Mouse (Mus musculus) erythroblast, embryonic 14.5 days (primary cell): ENCODE measurements around the gene Smo.
"Not testable (repeated sequence)": the region's sequence is repeated elsewhere in the genome, so short reads cannot be mapped to it uniquely, and the experiment has no call there.

Experiments
- GATA1 ChIP-seq: IDR thresholded peaks from 2 replicates; pipeline ENCODE4 v1.6.1; 2012; ENCODE audit warnings: low read length, inconsistent platforms, mixed read lengths
- TAL1 ChIP-seq: IDR thresholded peaks from 3 replicates; pipeline ENCODE4 v1.6.1; 2012; ENCODE audit warnings: low read length, inconsistent platforms, mixed read lengths

- TF ChIP-seq GATA1, TAL1: not testable (repeated sequence)
These were observed 25.1 kb downstream of the Smo start for GRCm38 (mm10) chr6:29760397-29760796.
